Mouse (Mus musculus) CH12.LX (cell line): ENCODE data around the gene Lyl1. TPM values are rescaled to one million over a fixed set of nuclear protein-coding genes. Genes with fewer than 3 reads are reported as not detected.

Experiments used
- DNase-seq: peaks from one replicate; pipeline ENCODE4 v3.0.0-alpha.2; 2013; ENCODE audit errors: extremely low read depth
- H3K27ac ChIP-seq: 2 replicates; pipeline ENCODE4 v1.5.1; 2012; ENCODE audit warnings: low read depth, mild to moderate bottlenecking, control low read depth, moderate library complexity; ENCODE audit not compliant: insufficient read depth
- H3K27me3 ChIP-seq: replicated peaks from 2 replicates; pipeline ENCODE3; 2012; ENCODE audit warnings: inconsistent platforms
- H3K36me3 ChIP-seq, 2 experiments: replicated peaks in 1 of 2; 2 replicates each; pipeline versions ENCODE3 to v1.6.1; 2012; ENCODE audit warnings: inconsistent platforms in 1 of 2, low read length in 1 of 2, mild to moderate bottlenecking in 1 of 2, mixed read lengths in 1 of 2, moderate library complexity in 1 of 2; ENCODE audit not compliant: control insufficient read depth in 1 of 2, insufficient read depth in 1 of 2
- H3K4me1 ChIP-seq, 2 experiments: 2 replicates each; pipeline ENCODE4 v1.6.1; 2012; ENCODE audit warnings: inconsistent platforms in 1 of 2, moderate library complexity in 1 of 2; ENCODE audit not compliant: insufficient read depth in 2 of 2, control insufficient read depth in 1 of 2
- H3K4me2 ChIP-seq: 2 replicates; pipeline ENCODE4 v1.6.1; 2012; ENCODE audit warnings: low read depth, mild to moderate bottlenecking, control low read depth; ENCODE audit not compliant: poor library complexity, insufficient read depth, severe bottlenecking
- H3K4me3 ChIP-seq, 3 experiments: fragments of 150-350 bp in 1 of 3; sonication (generic) in 1 of 3; replicated peaks in 1 of 3; 2 replicates each; pipeline versions ENCODE3 to v1.5.1; 2011 to 2012; ENCODE audit warnings: low read depth in 2 of 3, low read length in 2 of 3, mild to moderate bottlenecking in 2 of 3, moderate library complexity in 2 of 3, control low read depth in 1 of 3, improper control_type of control experiment in 1 of 3, inconsistent platforms in 1 of 3, mixed read lengths in 1 of 3; ENCODE audit not compliant: poor library complexity in 1 of 3
- H3K79me2 ChIP-seq: replicated peaks from 2 replicates; pipeline ENCODE4 v1.6.1; 2012; ENCODE audit warnings: mild to moderate bottlenecking, moderate library complexity; ENCODE audit not compliant: control insufficient read depth, poor library complexity, insufficient read depth, severe bottlenecking; ENCODE audit errors: extremely low read depth
- H3K9ac ChIP-seq: 2 replicates; pipeline ENCODE4 v1.6.1; 2012; ENCODE audit warnings: low read depth, mild to moderate bottlenecking, control low read depth, moderate library complexity; ENCODE audit not compliant: insufficient read depth
- H3K9me3 ChIP-seq: replicated peaks from 2 replicates; pipeline ENCODE3; 2012; ENCODE audit warnings: low read length, inconsistent platforms, mixed read lengths
- BHLHE40 ChIP-seq: IDR thresholded peaks from 2 replicates; pipeline ENCODE4 v1.6.1; 2011; ENCODE audit warnings: mild to moderate bottlenecking, low read depth, low read length, improper control_type of control experiment
- E2F4 ChIP-seq: IDR thresholded peaks from 2 replicates; pipeline ENCODE4 v1.6.1; 2011; ENCODE audit warnings: low read depth, low read length, improper control_type of control experiment; ENCODE audit not compliant: insufficient replicate concordance
- ELF1 ChIP-seq: IDR thresholded peaks from 2 replicates; pipeline ENCODE4 v1.6.1; 2014; ENCODE audit warnings: low read depth, mild to moderate bottlenecking, inconsistent platforms, low read length, improper control_type of control experiment
- ETS1 ChIP-seq: conservative IDR thresholded peaks from 2 replicates; pipeline ENCODE4 v1.6.1; 2012; ENCODE audit warnings: low read depth, mild to moderate bottlenecking, inconsistent platforms, low read length, improper control_type of control experiment, moderate library complexity
- HCFC1 ChIP-seq: IDR thresholded peaks from 2 replicates; pipeline ENCODE4 v1.6.1; 2012; ENCODE audit warnings: low read depth, mild to moderate bottlenecking, inconsistent platforms, low read length, improper control_type of control experiment
- KAT2A ChIP-seq: IDR thresholded peaks from 2 replicates; pipeline ENCODE4 v1.6.1; 2012; ENCODE audit warnings: low read length, improper control_type of control experiment, inconsistent platforms; ENCODE audit not compliant: insufficient replicate concordance
- MAX ChIP-seq: IDR thresholded peaks from 2 replicates; pipeline ENCODE4 v1.6.1; 2011; ENCODE audit warnings: low read length, improper control_type of control experiment
- MAZ ChIP-seq: IDR thresholded peaks from 2 replicates; pipeline ENCODE4 v1.6.1; 2012; ENCODE audit warnings: low read depth, mild to moderate bottlenecking, inconsistent platforms, low read length, improper control_type of control experiment, moderate library complexity
- MYC ChIP-seq: IDR thresholded peaks from 2 replicates; pipeline ENCODE4 v1.6.1; 2011; ENCODE audit warnings: low read depth, mild to moderate bottlenecking, improper control_type of control experiment, low read length
- NELFE ChIP-seq: IDR thresholded peaks from 2 replicates; pipeline ENCODE4 v1.6.1; 2011; ENCODE audit warnings: low read depth, low read length, improper control_type of control experiment
- PAX5 ChIP-seq: IDR thresholded peaks from 2 replicates; pipeline ENCODE4 v1.6.1; 2012; ENCODE audit warnings: low read length, inconsistent platforms, mixed read lengths
- POLR2A ChIP-seq: IDR thresholded peaks from 2 replicates; pipeline ENCODE4 v1.6.1; 2011; ENCODE audit warnings: low read depth, mild to moderate bottlenecking, improper control_type of control experiment, low read length
- POLR2AphosphoS2 ChIP-seq: IDR thresholded peaks from 2 replicates; pipeline ENCODE4 v1.6.1; 2011; ENCODE audit warnings: low read depth, low read length, improper control_type of control experiment
- RCOR1 ChIP-seq: conservative IDR thresholded peaks from 2 replicates; pipeline ENCODE4 v1.6.1; 2012; ENCODE audit warnings: low read depth, mild to moderate bottlenecking, inconsistent platforms, low read length, improper control_type of control experiment
- SIN3A ChIP-seq: IDR thresholded peaks from 2 replicates; pipeline ENCODE4 v1.6.1; 2012; ENCODE audit warnings: low read length, improper control_type of control experiment, inconsistent platforms
- SMC3 ChIP-seq: IDR thresholded peaks from 2 replicates; pipeline ENCODE4 v1.6.1; 2011; ENCODE audit warnings: low read depth, low read length, improper control_type of control experiment
- TCF12 ChIP-seq: IDR thresholded peaks from 2 replicates; pipeline ENCODE4 v1.6.1; 2014; ENCODE audit warnings: low read depth, mild to moderate bottlenecking, inconsistent platforms, low read length, improper control_type of control experiment
- USF2 ChIP-seq: conservative IDR thresholded peaks from 2 replicates; pipeline ENCODE4 v1.6.1; 2011; ENCODE audit warnings: low read depth, low read length, improper control_type of control experiment
- ZKSCAN1 ChIP-seq: IDR thresholded peaks from 2 replicates; pipeline ENCODE4 v1.6.1; 2012; ENCODE audit warnings: low read depth, inconsistent platforms, low read length, improper control_type of control experiment, borderline replicate concordance
- ZNF384 ChIP-seq: IDR thresholded peaks from 2 replicates; pipeline ENCODE4 v1.6.1; 2012; ENCODE audit warnings: low read depth, low read length, improper control_type of control experiment, inconsistent platforms
- dilution Hi-C: fragments of 300-500 bp; cut with MboI; formaldehyde crosslinking; loops from 2 replicates; pipeline ENCODE4 v1.14.3; 2020; ENCODE audit warnings: low sequenced_read_pairs; ENCODE audit not compliant: extremely low pct_unique_long_range_greater_than_20kb, extremely low pct_ligation_motif_present
- in situ Hi-C: fragments of 300-500 bp; cut with MboI; formaldehyde crosslinking; loops from 3 replicates; pipeline ENCODE4 v1.14.3; 2019; ENCODE audit warnings: low sequenced_read_pairs, low pct_ligation_motif_present, low pct_unique_long_range_greater_than_20kb, mixed read lengths
- polyA plus RNA-seq: library from polyadenylated mRNA; unstranded; fragments of >175 nt; gene quantifications from 2 replicates; pipeline ENCODE4 v1.2.1, GENCODE M21; 2012; ENCODE audit warnings: low read depth; ENCODE audit not compliant: insufficient read length
- total RNA-seq, 2 experiments: library from RNA; depleted of rRNA; stranded (reverse); fragments of 300-350 nt in 1 of 2; fragments of >200 nt in 1 of 2; gene quantifications; 2 replicates each; pipeline ENCODE4 v1.2.3; 2012 to 2014

The Lyl1 gene
- total and polyA plus RNA-seq, 3 experiments, result 20.6 to 53.2 (median 38.5) TPM

DNA sequence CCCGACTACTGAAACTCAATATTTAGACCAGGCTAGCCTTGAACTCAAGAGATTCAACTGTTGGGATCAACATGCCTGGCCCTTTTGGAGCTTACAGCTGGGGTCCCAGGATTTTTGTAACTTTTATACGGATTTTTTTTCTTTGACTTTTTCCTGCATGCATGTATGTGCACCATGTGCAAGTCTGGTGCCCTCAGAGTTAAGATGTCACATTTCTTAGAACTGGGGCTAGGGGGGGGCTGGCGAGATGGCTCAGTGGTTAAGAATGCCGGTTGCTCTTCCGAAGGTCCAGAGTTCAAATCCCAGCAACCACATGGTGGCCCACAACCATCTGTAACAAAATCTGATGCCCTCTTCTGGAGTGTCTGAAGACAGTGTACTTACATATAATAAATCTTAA lies 731 bp upstream of the Lyl1 start:
- no peak overlapping the region for H3K9ac ChIP-seq
- DNase-seq, result no peak
- no peak overlapping the region for H3K4me3 ChIP-seq

DNA sequence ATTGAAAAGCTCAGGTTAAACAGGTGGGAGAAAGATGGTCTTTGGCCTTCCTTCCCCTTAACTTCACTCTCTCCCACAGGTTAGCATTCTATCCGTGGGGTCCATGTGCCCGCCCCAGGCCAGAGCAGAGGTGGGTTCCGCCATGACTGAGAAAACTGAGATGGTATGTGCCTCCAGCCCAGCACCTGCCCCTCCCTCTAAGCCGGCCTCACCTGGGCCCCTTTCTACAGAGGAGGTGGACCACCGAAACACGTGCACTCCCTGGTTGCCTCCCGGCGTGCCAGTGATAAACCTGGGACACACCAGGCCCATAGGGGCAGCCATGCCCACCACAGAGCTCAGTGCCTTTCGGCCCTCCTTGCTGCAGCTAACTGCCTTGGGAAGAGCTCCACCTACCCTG lies 1.3 kb downstream of the Lyl1 start:
- Histone ChIP-seq H3K27ac (peak overlapping the region; percentile 99), H3K4me1 (peaks cover 14 to 74% of the 10 kb centered on the region in 2 experiments), H3K4me3 (peak overlapping the region; percentile 53 to 79 (median 79)), H3K4me2 (peak overlapping the region; percentile 57), H3K27me3 (no peaks in the 10 kb centered on the region), H3K79me2 (peaks cover 18% of the 10 kb centered on the region), H3K36me3 (peaks cover 29 to 54% of the 10 kb centered on the region in 2 experiments), H3K9ac (peak overlapping the region; percentile 81), H3K9me3 (peaks cover 2% of the 10 kb centered on the region)
- dilution Hi-C loops (no loop called here), in situ Hi-C loops (no loop called here)
- TF ChIP-seq MAX, result peak; percentile 34; the same call in 1 of the 2 replicates
- TF ChIP-seq BHLHE40, result peak; percentile 38; the same call in 1 of the 2 replicates
- TF ChIP-seq ELF1, result no peak
- DNase-seq, result no peak

More for the DNA sequence above, 731 bp upstream of the Lyl1 start:
- peaks cover 2% of the 10 kb centered on the region for H3K9me3 ChIP-seq
- no peak overlapping the region for H3K4me2 ChIP-seq
- dilution Hi-C loops, result no loop called here
- H3K36me3 ChIP-seq, result peaks cover 43 to 72% of the 10 kb centered on the region in 2 experiments
- no peaks in the 10 kb centered on the region for H3K27me3 ChIP-seq
- H3K4me1 ChIP-seq, result peaks cover 14 to 61% of the 10 kb centered on the region in 2 experiments
- in situ Hi-C loops, result no loop called here
- H3K27ac ChIP-seq, result peak overlapping the region; percentile 90
- no peak for TF ChIP-seq HCFC1
- no peak for TF ChIP-seq PAX5
- TF ChIP-seq SIN3A, result no peak
- no peak for TF ChIP-seq ETS1
- TF ChIP-seq TCF12, result no peak
- no peak for TF ChIP-seq RCOR1
- 0 out of 2 replicates have a peak, but pooled peaks have one; percentile 1 for TF ChIP-seq ELF1
- no peak for TF ChIP-seq SMC3
- 0 out of 2 replicates have a peak, but pooled peaks have one; percentile 11 for TF ChIP-seq MAZ
- TF ChIP-seq USF2, result no peak
- TF ChIP-seq MAX, result no peak
- TF ChIP-seq MYC, result no peak
- TF ChIP-seq, all 38 proteins: peak for 2
- H3K79me2 ChIP-seq, result peaks cover 18% of the 10 kb centered on the region

DNA sequence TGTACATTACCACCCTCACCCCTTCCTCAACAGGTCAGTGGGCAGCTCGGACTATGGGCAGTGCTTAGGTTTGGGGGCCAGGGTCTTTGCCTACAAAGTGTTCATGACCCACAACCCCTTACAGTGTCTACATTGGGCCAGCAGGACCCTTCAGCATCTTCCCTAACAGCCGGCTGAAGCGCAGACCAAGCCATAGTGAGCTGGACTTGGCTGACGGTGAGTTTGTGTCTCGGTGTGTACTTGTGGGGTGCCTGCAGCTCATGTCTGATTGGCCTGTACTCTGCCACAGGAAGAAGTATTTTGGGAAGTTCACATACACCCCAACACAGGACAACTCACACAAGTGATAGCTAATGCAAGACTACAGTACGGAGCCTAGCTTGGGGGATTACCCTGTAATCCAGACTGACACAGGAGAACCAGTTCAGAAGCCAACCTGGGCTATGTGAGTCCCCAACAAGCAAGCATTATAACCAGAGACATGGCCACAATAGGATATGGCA lies 1.8 kb downstream of the Lyl1 start:
- peaks cover 18% of the 10 kb centered on the region for H3K79me2 ChIP-seq
- peaks cover 14 to 75% of the 10 kb centered on the region in 2 experiments for H3K4me1 ChIP-seq
- dilution Hi-C loops, result no loop called here
- DNase-seq, result no peak
- TF ChIP-seq E2F4 (no peak), NELFE (no peak), ZKSCAN1 (no peak), POLR2A (no peak), POLR2AphosphoS2 (no peak), KAT2A (no peak), TCF12 (no peak), ZNF384 (no peak), ETS1 (no peak)
- H3K9me3 ChIP-seq, result peaks cover 2% of the 10 kb centered on the region
- H3K9ac ChIP-seq, result peak overlapping the region; percentile 81; the same call in 1 of the 2 replicates
- H3K4me3 ChIP-seq, result peak overlapping the region; percentile 53 to 79 (median 79)
- H3K4me2 ChIP-seq, result peak overlapping the region; percentile 57
- in situ Hi-C loops, result no loop called here
- H3K27ac ChIP-seq, result peak overlapping the region; percentile 99
- no peaks in the 10 kb centered on the region for H3K27me3 ChIP-seq
- peaks cover 25 to 50% of the 10 kb centered on the region in 2 experiments for H3K36me3 ChIP-seq
